Mouse (Mus musculus): ENCODE data around the gene St6gal1.

DNA sequence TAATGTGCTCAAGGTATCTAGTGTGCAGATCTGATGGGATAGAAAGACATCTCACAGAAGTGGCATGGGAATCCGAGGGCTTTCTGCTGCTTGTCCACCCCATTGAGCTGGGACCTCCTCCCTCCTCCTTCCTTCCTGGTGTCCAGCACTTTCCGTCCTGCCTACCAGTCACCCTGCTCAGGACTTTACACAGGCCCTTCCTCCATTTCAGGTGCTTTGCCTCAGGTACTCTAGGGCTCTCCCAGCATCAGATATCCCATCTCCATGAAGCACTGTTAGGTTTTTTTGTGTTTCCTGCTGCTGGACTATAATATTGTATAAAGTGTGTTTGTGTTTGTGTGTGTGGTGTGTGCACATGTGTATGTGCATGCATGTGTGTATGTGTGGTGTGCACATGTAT is 51.1 kb downstream of the St6gal1 start:
- no peak for TF ChIP-seq CTCF (conservative IDR thresholded peaks at IDR 0.05; ENCODE audit: low read length)
- TF ChIP-seq NANOG (IDR thresholded peaks at IDR 0.05; ENCODE audit: borderline replicate concordance, low read length): no peak
- no peak for TF ChIP-seq POU5F1 (IDR thresholded peaks at IDR 0.05; ENCODE audit: borderline replicate concordance, low read length)
